Mouse (Mus musculus): ENCODE results near the gene Dapk1. TPM values are rescaled to one million over a fixed set of nuclear protein-coding genes. Genes with fewer than 3 reads are reported as not detected.

Gene Dapk1
- polyA plus RNA-seq, 1 experiment, result 21.5 TPM

DNA sequence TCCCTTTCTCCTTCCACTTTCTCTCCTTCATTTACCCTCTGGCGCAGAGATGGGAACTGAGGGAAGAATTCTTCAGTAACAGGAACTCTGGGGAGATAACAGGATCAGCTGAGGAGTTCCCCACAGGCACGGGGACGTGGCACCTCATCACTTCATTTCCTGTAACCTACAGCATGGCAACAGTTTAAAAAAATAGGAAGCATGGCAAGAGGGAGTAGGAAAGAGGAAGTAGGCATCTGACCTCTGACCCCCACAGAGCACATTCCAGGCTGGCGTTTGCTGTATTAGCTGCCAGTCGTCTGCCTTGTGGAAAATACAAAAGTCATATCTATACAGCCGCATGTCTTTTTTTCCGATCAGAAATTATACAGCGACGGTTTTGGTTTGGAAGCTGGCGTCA lies 68.9 kb downstream of the Dapk1 start:
- WGBS, result 39% methylated on average over 10 of the region's 10 CpGs
- H3K4me3 ChIP-seq (ENCODE audit: extremely low read depth, insufficient read depth, insufficient read length), result no peak overlapping the region
- no peaks in the 10 kb centered on the region for H3K36me3 ChIP-seq (ENCODE audit: control insufficient read depth, insufficient read depth, low read length)
- TF ChIP-seq CTCF (IDR thresholded peaks at IDR 0.05; ENCODE audit: extremely low read depth, insufficient read depth, insufficient read length, insufficient replicate concordance) (no peak), POLR2A (IDR thresholded peaks at IDR 0.05; ENCODE audit: low read depth, low read length) (no peak)
- peaks cover 3% of the 10 kb centered on the region; the same call in 1 of the 2 replicates for H3K4me1 ChIP-seq (ENCODE audit: control insufficient read depth, insufficient read depth, insufficient read length)
- no peaks in the 10 kb centered on the region for H3K27me3 ChIP-seq (ENCODE audit: control insufficient read depth, insufficient read depth, low read length)
- no peak for DNase-seq (ENCODE audit: low read depth in 1 of 2, low spot score in 2 of 2)
- H3K27ac ChIP-seq (ENCODE audit: insufficient read depth, low read length), result no peak overlapping the region

DNA sequence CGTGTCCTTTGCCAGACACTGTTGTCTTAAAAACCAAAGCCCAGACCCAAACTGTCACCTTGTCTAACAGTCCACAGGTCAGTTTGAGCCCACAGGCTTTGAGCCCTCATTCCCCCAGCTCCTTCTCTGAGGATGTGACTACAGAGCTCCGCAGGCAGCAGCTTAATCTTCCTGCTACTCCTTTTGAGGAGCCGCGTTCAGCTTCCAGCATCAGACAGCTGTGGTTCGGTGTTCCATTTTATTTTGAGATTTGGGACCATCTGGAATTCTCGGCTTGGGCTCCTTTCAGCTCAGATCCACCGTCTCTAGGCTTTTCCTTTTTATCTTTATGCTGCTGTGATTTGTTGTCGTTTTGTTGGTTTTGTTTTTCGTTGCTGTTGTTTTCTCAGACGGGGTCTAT lies 69.5 kb downstream of the Dapk1 start:
- DNase-seq (ENCODE audit: low read depth in 1 of 2, low spot score in 2 of 2), result no peak
- H3K27ac ChIP-seq (ENCODE audit: insufficient read depth, low read length), result no peak overlapping the region
- H3K4me1 ChIP-seq (ENCODE audit: control insufficient read depth, insufficient read depth, insufficient read length), result peaks cover 3% of the 10 kb centered on the region; the same call in 1 of the 2 replicates
- H3K4me3 ChIP-seq (ENCODE audit: extremely low read depth, insufficient read depth, insufficient read length), result no peak overlapping the region
- 85% methylated on average over 10 of the region's 10 CpGs for WGBS
- TF ChIP-seq CTCF (IDR thresholded peaks at IDR 0.05; ENCODE audit: extremely low read depth, insufficient read depth, insufficient read length, insufficient replicate concordance) (no peak), POLR2A (IDR thresholded peaks at IDR 0.05; ENCODE audit: low read depth, low read length) (no peak)
- H3K36me3 ChIP-seq (ENCODE audit: control insufficient read depth, insufficient read depth, low read length), result no peaks in the 10 kb centered on the region
- H3K27me3 ChIP-seq (ENCODE audit: control insufficient read depth, insufficient read depth, low read length), result no peaks in the 10 kb centered on the region

DNA sequence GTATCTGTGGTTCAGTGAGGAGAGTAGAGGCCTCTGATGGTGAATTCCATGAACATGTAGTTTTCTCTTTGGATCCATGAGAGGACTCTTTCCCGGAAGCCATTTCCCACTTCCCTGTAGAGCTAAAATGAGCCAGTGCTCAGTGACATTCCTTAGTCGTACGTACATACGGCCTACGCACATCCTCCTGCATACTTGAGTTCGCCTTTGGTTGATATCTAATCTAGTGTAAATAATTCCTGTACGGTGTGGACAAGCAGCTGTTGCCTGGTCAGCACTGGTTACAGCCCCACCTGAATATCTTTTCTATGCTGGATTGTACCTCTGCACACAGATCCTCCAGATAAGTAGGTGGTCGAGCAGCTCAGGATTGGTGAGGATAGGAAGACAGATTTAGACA lies 70.5 kb downstream of the Dapk1 start:
- H3K4me1 ChIP-seq (ENCODE audit: control insufficient read depth, insufficient read depth, insufficient read length), result peaks cover 3% of the 10 kb centered on the region; the same call in 1 of the 2 replicates

DNA sequence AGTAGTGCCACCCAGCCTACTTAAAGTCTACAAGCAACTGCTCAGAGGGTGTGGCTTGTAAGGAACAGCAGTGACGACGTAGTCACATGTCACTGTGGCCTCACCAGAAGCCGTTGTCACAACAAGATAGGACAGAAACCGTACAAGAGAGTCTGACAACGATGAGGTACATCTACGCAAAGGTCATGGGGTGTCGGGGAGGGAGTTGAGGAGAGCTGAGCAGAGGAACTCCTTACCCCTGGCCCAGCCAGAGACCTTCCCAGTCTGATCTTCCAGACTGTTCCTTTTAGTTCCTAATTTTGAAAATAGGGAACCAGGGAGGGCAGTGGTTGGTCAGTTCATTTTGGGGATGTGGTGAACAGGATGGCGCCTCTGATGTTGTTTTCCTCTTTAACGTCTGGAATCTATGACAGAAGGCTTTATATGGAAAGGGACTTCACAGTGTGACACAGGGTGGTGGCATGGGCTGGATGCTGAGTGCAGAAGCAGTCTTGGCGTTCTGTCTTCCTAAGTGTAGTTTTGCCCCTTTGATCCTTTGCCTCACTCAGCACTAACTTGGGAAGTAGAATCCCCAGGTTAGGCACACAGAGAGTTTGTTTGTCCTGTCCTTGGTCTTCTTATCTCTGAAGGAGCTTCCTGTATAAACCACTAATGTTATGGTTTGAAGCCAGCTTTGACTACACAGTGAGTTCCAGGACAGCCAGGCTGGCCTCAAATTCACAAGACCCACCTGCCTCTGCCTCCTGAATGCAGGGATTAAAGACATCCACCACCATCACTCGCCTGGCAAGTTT lies 71.3 kb downstream of the Dapk1 start:
- Histone ChIP-seq H3K27me3 (ENCODE audit: control insufficient read depth, insufficient read depth, low read length) (no peaks in the 10 kb centered on the region), H3K4me3 (ENCODE audit: extremely low read depth, insufficient read depth, insufficient read length) (no peak overlapping the region), H3K27ac (ENCODE audit: insufficient read depth, low read length) (no peak overlapping the region), H3K36me3 (ENCODE audit: control insufficient read depth, insufficient read depth, low read length) (no peaks in the 10 kb centered on the region), H3K4me1 (ENCODE audit: control insufficient read depth, insufficient read depth, insufficient read length) (peaks cover 3% of the 10 kb centered on the region; the same call in 1 of the 2 replicates)
- no peak for TF ChIP-seq CTCF (IDR thresholded peaks at IDR 0.05; ENCODE audit: extremely low read depth, insufficient read depth, insufficient read length, insufficient replicate concordance)
- no peak for TF ChIP-seq POLR2A (IDR thresholded peaks at IDR 0.05; ENCODE audit: low read depth, low read length)
- WGBS, result 50% methylated on average over 11 of the region's 11 CpGs
- DNase-seq (ENCODE audit: low read depth in 1 of 2, low spot score in 2 of 2), result no peak

More for the DNA sequence above, 70.5 kb downstream of the Dapk1 start:
- no peaks in the 10 kb centered on the region for H3K27me3 ChIP-seq (ENCODE audit: control insufficient read depth, insufficient read depth, low read length)
- H3K27ac ChIP-seq (ENCODE audit: insufficient read depth, low read length), result no peak overlapping the region
- no peak overlapping the region for H3K4me3 ChIP-seq (ENCODE audit: extremely low read depth, insufficient read depth, insufficient read length)
- no peak for DNase-seq (ENCODE audit: low read depth in 1 of 2, low spot score in 2 of 2)
- WGBS, result 91% methylated on average over 8 of the region's 8 CpGs
- TF ChIP-seq POLR2A (IDR thresholded peaks at IDR 0.05; ENCODE audit: low read depth, low read length) (no peak), CTCF (IDR thresholded peaks at IDR 0.05; ENCODE audit: extremely low read depth, insufficient read depth, insufficient read length, insufficient replicate concordance) (no peak)
- H3K36me3 ChIP-seq (ENCODE audit: control insufficient read depth, insufficient read depth, low read length), result no peaks in the 10 kb centered on the region

DNA sequence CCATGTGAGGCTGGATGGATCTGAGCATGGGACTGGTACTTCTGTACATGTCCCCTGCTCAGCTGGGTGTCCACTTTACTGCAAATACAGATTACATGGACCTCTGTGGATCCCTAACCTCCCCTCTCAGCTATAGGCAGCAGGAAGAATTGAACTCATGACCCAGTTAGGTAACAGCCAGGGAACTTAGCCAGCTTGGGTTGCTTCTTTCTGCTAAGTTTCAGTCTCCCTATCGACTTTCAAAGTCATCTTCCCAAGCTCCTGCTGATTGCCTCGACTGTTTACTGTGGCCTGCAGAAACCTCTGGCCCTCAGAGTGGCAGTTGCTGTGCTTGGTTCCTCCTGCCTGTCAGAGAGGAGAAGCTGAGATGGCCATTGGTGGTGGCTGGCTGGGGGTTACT lies 72.6 kb downstream of the Dapk1 start:
- peaks cover 3% of the 10 kb centered on the region; the same call in 1 of the 2 replicates for H3K4me1 ChIP-seq (ENCODE audit: control insufficient read depth, insufficient read depth, insufficient read length)
- H3K27me3 ChIP-seq (ENCODE audit: control insufficient read depth, insufficient read depth, low read length), result no peaks in the 10 kb centered on the region
- no peak for DNase-seq (ENCODE audit: low read depth in 1 of 2, low spot score in 2 of 2)
- WGBS, result 22% methylated on average over 2 of the region's 2 CpGs
- TF ChIP-seq POLR2A (IDR thresholded peaks at IDR 0.05; ENCODE audit: low read depth, low read length) (no peak), CTCF (IDR thresholded peaks at IDR 0.05; ENCODE audit: extremely low read depth, insufficient read depth, insufficient read length, insufficient replicate concordance) (no peak)
- no peak overlapping the region for H3K4me3 ChIP-seq (ENCODE audit: extremely low read depth, insufficient read depth, insufficient read length)
- no peak overlapping the region for H3K27ac ChIP-seq (ENCODE audit: insufficient read depth, low read length)
- H3K36me3 ChIP-seq (ENCODE audit: control insufficient read depth, insufficient read depth, low read length), result no peaks in the 10 kb centered on the region

DNA sequence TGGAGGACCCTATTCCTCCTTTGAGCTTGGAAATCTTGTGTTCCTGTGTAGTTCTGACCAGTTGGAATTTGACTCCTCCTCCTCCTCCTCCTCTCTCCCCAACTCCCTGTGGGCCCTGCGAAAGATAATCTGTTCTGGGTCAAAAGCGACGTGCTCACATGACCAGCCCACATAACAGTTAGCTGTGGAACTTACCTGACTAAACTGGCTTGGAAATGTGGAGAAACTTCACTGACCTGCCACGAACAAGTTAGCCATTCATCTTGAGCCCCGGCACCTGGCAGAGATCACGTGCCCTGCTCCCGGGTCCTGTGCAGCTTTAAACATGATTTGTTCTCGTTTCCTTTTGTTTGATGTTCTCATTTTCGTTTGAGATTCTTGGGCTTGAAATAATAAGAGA lies 73.2 kb downstream of the Dapk1 start:
- 66% methylated on average over 9 of the region's 9 CpGs for WGBS
- peaks cover 3% of the 10 kb centered on the region; the same call in 1 of the 2 replicates for H3K4me1 ChIP-seq (ENCODE audit: control insufficient read depth, insufficient read depth, insufficient read length)

DNA sequence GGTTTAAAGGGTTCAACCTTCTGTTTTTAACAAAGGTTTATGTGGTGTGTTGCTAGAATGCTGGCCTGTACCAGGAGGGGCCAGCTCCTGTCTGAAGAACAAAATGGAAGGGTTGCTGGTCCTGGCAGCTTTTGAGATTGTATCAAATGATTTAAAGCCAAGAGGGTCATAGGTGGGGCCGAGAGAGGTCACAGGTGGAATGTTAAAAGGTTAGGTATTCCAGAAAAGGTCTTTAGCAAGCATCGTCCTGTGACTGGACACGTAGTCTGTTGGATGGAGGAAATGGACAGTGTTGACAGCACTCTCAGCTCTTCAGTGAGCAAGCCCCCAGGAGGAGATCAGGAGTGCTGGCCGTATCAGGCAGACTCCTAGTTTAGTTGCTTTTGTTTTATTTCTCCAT lies 73.7 kb downstream of the Dapk1 start:
- 93% methylated on average over 4 of the region's 4 CpGs for WGBS

More for the DNA sequence above, 73.2 kb downstream of the Dapk1 start:
- Histone ChIP-seq H3K36me3 (ENCODE audit: control insufficient read depth, insufficient read depth, low read length) (no peaks in the 10 kb centered on the region), H3K27ac (ENCODE audit: insufficient read depth, low read length) (no peak overlapping the region), H3K27me3 (ENCODE audit: control insufficient read depth, insufficient read depth, low read length) (no peaks in the 10 kb centered on the region), H3K4me3 (ENCODE audit: extremely low read depth, insufficient read depth, insufficient read length) (no peak overlapping the region)
- DNase-seq (ENCODE audit: low read depth in 1 of 2, low spot score in 2 of 2), result no peak
- no peak for TF ChIP-seq POLR2A (IDR thresholded peaks at IDR 0.05; ENCODE audit: low read depth, low read length)
- TF ChIP-seq CTCF (IDR thresholded peaks at IDR 0.05; ENCODE audit: extremely low read depth, insufficient read depth, insufficient read length, insufficient replicate concordance), result no peak

More for the DNA sequence above, 73.7 kb downstream of the Dapk1 start:
- peaks cover 3% of the 10 kb centered on the region; the same call in 1 of the 2 replicates for H3K4me1 ChIP-seq (ENCODE audit: control insufficient read depth, insufficient read depth, insufficient read length)
- no peaks in the 10 kb centered on the region for H3K36me3 ChIP-seq (ENCODE audit: control insufficient read depth, insufficient read depth, low read length)
- H3K4me3 ChIP-seq (ENCODE audit: extremely low read depth, insufficient read depth, insufficient read length), result no peak overlapping the region
- H3K27me3 ChIP-seq (ENCODE audit: control insufficient read depth, insufficient read depth, low read length), result no peaks in the 10 kb centered on the region
- DNase-seq (ENCODE audit: low read depth in 1 of 2, low spot score in 2 of 2), result no peak
- H3K27ac ChIP-seq (ENCODE audit: insufficient read depth, low read length), result no peak overlapping the region
- TF ChIP-seq POLR2A (IDR thresholded peaks at IDR 0.05; ENCODE audit: low read depth, low read length), result no peak
- TF ChIP-seq CTCF (IDR thresholded peaks at IDR 0.05; ENCODE audit: extremely low read depth, insufficient read depth, insufficient read length, insufficient replicate concordance), result no peak

Measured in spleen, adult 2 months (tissue).